Mouse (Mus musculus): ENCODE measurements around the gene Man2a2. TPM values are rescaled to one million over a fixed set of nuclear protein-coding genes. Genes with fewer than 3 reads are reported as not detected.
A peak's percentile ranks its signal among the peaks of the same experiment; 100 is the strongest.

The Man2a2 gene
- total RNA-seq, 1 experiment: 14.6 TPM

DNA sequence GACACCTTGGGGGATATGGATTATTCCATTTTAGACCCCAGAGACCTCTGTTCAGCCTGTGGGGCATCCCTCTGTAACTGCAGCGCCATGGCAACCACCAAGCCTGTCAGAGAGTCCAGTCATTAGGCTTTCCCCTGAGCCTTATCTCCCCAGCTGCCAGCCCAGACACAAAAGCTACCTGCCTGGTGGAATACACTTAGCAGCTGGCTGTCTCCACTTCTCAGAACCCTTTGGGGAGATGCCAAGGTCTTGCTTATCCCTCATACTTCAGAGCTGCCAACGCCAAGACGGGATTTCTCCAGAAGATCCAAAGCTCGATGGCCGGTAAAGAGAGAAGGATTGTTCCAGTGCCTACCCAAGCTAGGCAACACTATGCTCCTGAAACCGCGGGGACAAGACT, 29.4 kb downstream of the Man2a2 start:
- Histone ChIP-seq H3K4me1 (ENCODE audit: control insufficient read depth in 2 of 2, insufficient read depth in 2 of 2, low read length in 2 of 2, poor library complexity in 1 of 2) (peaks cover 3 to 9% of the 10 kb centered on the region in 2 experiments; a peak in 3 of 4 replicates), H3K27ac (ENCODE audit: insufficient read depth, low read depth, low read length, poor library complexity, severe bottlenecking) (no peak overlapping the region), H3K9ac (ENCODE audit: insufficient read depth, low read depth, low read length, poor library complexity, severe bottlenecking) (no peak overlapping the region), H3K9me3 (ENCODE audit: control insufficient read depth, insufficient read depth, low read depth, low read length) (no peaks in the 10 kb centered on the region), H3K4me3 (ENCODE audit: insufficient read depth in 1 of 2, low read depth in 1 of 2, low read length in 2 of 2, poor library complexity in 1 of 2, severe bottlenecking in 1 of 2) (no peak overlapping the region), H3K36me3 (ENCODE audit: control insufficient read depth, insufficient read depth, low read length, poor library complexity, severe bottlenecking) (peaks cover 4% of the 10 kb centered on the region; the same call in 1 of the 2 replicates)
- no peak for DNase-seq (ENCODE audit: low read depth, low spot score)
- in situ Hi-C loops (cut with MboI; ENCODE audit: low sequenced_read_pairs in 2 of 2, unreplicated experiment in 2 of 2): no loop called here
- TF ChIP-seq ZC3H11A (IDR thresholded peaks at IDR 0.05; ENCODE audit: borderline replicate concordance, low read depth, low read length): no peak
- no peak for TF ChIP-seq ZNF384 (IDR thresholded peaks at IDR 0.05; ENCODE audit: low read depth, low read length)
- no peak for TF ChIP-seq MAFK (IDR thresholded peaks at IDR 0.05; ENCODE audit: insufficient read depth, low read depth, low read length)
- TF ChIP-seq CHD2 (IDR thresholded peaks at IDR 0.05; ENCODE audit: low read depth, low read length): no peak
- no peak for TF ChIP-seq HCFC1 (IDR thresholded peaks at IDR 0.05; ENCODE audit: borderline replicate concordance, insufficient read depth, low read length)

DNA sequence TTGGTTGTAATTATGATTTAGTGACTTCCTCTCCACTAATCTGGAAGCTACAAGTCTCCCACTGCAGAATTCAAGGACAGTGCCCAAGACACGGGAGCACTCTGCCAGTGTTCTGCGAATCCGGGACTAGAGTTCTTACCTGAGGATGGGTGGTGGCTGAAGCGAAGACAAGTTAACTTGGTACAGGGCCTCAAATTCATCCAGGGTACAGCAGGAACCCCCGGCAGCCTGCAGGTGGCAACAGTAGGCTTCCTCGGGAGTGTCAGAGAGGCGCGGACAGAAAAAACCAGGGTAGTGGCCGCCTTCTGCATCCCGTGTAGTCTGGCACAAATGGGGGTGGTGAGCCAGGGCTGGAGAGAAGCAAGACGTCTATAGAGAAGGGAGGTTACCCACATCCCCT, 30.4 kb downstream of the Man2a2 start, which contains the start of gene Unc45a:
TSS of gene Unc45a (minus strand) at position 213 of the 400 bp plus-strand sequence.
- in situ Hi-C loops (cut with MboI; ENCODE audit: low sequenced_read_pairs in 2 of 2, unreplicated experiment in 2 of 2): no loop called here
- Histone ChIP-seq H3K36me3 (ENCODE audit: control insufficient read depth, insufficient read depth, low read length, poor library complexity, severe bottlenecking) (peaks cover 14% of the 10 kb centered on the region), H3K27ac (ENCODE audit: insufficient read depth, low read depth, low read length, poor library complexity, severe bottlenecking) (no peak within 1 kb of the TSS), H3K4me3 (ENCODE audit: insufficient read depth in 1 of 2, low read depth in 1 of 2, low read length in 2 of 2, poor library complexity in 1 of 2, severe bottlenecking in 1 of 2) (peak within 1 kb of the TSS; percentile 78 to 83), H3K4me1 (ENCODE audit: control insufficient read depth in 2 of 2, insufficient read depth in 2 of 2, low read length in 2 of 2, poor library complexity in 1 of 2) (peaks cover 3 to 6% of the 10 kb centered on the region in 2 experiments; a peak in 3 of 4 replicates), H3K9me3 (ENCODE audit: control insufficient read depth, insufficient read depth, low read depth, low read length) (no peaks in the 10 kb centered on the region), H3K9ac (ENCODE audit: insufficient read depth, low read depth, low read length, poor library complexity, severe bottlenecking) (peak within 1 kb of the TSS; percentile 82)
- peak; percentile 52 for DNase-seq (ENCODE audit: low read depth, low spot score)
- TF ChIP-seq CHD2 (IDR thresholded peaks at IDR 0.05; ENCODE audit: low read depth, low read length): no peak
- no peak for TF ChIP-seq MAFK (IDR thresholded peaks at IDR 0.05; ENCODE audit: insufficient read depth, low read depth, low read length)
- 0 out of 2 replicates have a peak, but pooled peaks have one; percentile 34 for TF ChIP-seq ZC3H11A (IDR thresholded peaks at IDR 0.05; ENCODE audit: borderline replicate concordance, low read depth, low read length)
- TF ChIP-seq HCFC1 (IDR thresholded peaks at IDR 0.05; ENCODE audit: borderline replicate concordance, insufficient read depth, low read length): no peak
- TF ChIP-seq ZNF384 (IDR thresholded peaks at IDR 0.05; ENCODE audit: low read depth, low read length): 0 out of 2 replicates have a peak, but pooled peaks have one; percentile 46

DNA sequence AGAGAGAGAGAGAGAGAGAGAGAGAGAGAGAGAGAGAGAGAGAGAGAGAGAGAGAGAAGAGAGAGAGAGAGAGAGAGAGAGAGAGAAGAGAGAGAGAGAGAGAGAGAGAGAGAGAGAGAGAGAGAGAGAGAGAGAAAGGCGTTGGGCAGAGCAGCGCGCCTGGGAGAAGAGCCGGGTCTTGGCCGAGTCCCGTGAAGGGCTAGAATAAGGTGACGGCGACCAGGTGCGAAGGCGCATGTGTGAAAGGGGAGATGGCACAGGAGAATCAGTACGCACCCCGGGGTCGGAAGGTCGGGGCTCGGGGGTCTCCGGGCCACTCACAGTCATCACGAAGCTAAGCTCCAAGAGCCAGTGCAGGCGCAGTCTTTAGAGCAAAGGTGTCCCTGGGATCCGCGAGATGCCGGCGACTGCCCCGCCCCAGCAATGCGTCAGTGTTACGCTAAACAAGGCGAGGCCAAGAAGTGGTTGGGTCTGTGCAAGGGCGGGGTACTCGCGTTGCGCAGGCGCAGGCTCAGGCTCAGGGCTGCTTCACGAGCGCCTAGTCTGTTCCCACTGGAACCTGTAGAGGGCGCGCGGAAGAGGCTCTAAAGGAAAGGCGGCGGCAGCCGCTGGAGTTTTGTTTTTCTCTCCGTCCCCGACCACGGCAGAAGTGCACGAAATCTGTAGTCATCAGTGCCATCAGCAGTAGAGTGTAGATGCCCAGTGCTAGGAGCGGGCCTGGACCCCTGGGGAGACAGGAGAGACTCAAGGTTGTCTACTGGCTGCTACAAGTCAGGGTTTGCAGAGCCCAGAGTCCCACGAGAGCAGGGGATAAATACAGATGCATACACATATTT, 31.2 kb downstream of the Man2a2 start:
- Histone ChIP-seq H3K4me3 (ENCODE audit: insufficient read depth in 1 of 2, low read depth in 1 of 2, low read length in 2 of 2, poor library complexity in 1 of 2, severe bottlenecking in 1 of 2) (peak overlapping the region; percentile 78 to 83), H3K4me1 (ENCODE audit: control insufficient read depth in 2 of 2, insufficient read depth in 2 of 2, low read length in 2 of 2, poor library complexity in 1 of 2) (peaks cover 3 to 6% of the 10 kb centered on the region in 2 experiments; a peak in 3 of 4 replicates), H3K36me3 (ENCODE audit: control insufficient read depth, insufficient read depth, low read length, poor library complexity, severe bottlenecking) (peaks cover 20% of the 10 kb centered on the region), H3K9me3 (ENCODE audit: control insufficient read depth, insufficient read depth, low read depth, low read length) (no peaks in the 10 kb centered on the region), H3K27ac (ENCODE audit: insufficient read depth, low read depth, low read length, poor library complexity, severe bottlenecking) (no peak overlapping the region), H3K9ac (ENCODE audit: insufficient read depth, low read depth, low read length, poor library complexity, severe bottlenecking) (peak overlapping the region; percentile 82)
- TF ChIP-seq CHD2 (IDR thresholded peaks at IDR 0.05; ENCODE audit: low read depth, low read length) (no peak), HCFC1 (IDR thresholded peaks at IDR 0.05; ENCODE audit: borderline replicate concordance, insufficient read depth, low read length) (no peak)
- DNase-seq (ENCODE audit: low read depth, low spot score): peak; percentile 98
- in situ Hi-C loops (cut with MboI; ENCODE audit: low sequenced_read_pairs in 2 of 2, unreplicated experiment in 2 of 2): no loop called here

DNA sequence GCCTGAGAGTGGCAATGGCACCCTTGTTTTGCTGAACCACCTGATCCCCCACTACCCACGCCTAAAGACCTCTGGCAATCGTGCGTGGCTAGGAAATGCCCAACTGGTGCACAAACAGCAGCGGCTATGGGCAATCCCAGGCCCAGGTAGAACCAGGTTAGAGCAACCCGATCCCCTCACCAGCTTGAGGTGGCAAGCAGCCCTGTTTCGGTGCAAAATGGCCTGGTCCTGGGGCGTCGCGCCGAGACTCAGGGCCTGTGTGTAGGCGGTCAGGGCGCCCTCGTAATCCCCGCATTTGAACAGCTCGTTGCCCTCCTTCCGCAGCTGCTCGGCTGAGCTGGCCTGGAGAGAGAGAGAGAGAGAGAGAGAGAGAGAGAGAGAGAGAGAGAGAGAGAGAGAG, 31.8 kb downstream of the Man2a2 start:
- DNase-seq (ENCODE audit: low read depth, low spot score): no peak
- no peaks in the 10 kb centered on the region for H3K9me3 ChIP-seq (ENCODE audit: control insufficient read depth, insufficient read depth, low read depth, low read length)
- H3K4me1 ChIP-seq (ENCODE audit: control insufficient read depth in 2 of 2, insufficient read depth in 2 of 2, low read length in 2 of 2, poor library complexity in 1 of 2): peaks cover 3 to 6% of the 10 kb centered on the region in 2 experiments; a peak in 3 of 4 replicates
- H3K9ac ChIP-seq (ENCODE audit: insufficient read depth, low read depth, low read length, poor library complexity, severe bottlenecking): peak overlapping the region; percentile 72
- no peak overlapping the region for H3K27ac ChIP-seq (ENCODE audit: insufficient read depth, low read depth, low read length, poor library complexity, severe bottlenecking)
- in situ Hi-C loops (cut with MboI; ENCODE audit: low sequenced_read_pairs in 2 of 2, unreplicated experiment in 2 of 2): no loop called here
- TF ChIP-seq ZC3H11A (IDR thresholded peaks at IDR 0.05; ENCODE audit: borderline replicate concordance, low read depth, low read length) (no peak), MAFK (IDR thresholded peaks at IDR 0.05; ENCODE audit: insufficient read depth, low read depth, low read length) (no peak), ZNF384 (IDR thresholded peaks at IDR 0.05; ENCODE audit: low read depth, low read length) (no peak), HCFC1 (IDR thresholded peaks at IDR 0.05; ENCODE audit: borderline replicate concordance, insufficient read depth, low read length) (no peak), CHD2 (IDR thresholded peaks at IDR 0.05; ENCODE audit: low read depth, low read length) (no peak)
- peaks cover 25% of the 10 kb centered on the region for H3K36me3 ChIP-seq (ENCODE audit: control insufficient read depth, insufficient read depth, low read length, poor library complexity, severe bottlenecking)
- H3K4me3 ChIP-seq (ENCODE audit: insufficient read depth in 1 of 2, low read depth in 1 of 2, low read length in 2 of 2, poor library complexity in 1 of 2, severe bottlenecking in 1 of 2): peak overlapping the region; percentile 78 to 83

Data from ES-E14 (cell line).